Mouse (Mus musculus) thymus, adult 18-20 months (tissue): ENCODE data around the gene Nlgn3.
A peak's percentile ranks its signal among the peaks of the same experiment; 100 is the strongest.
"Not testable (repeated sequence)": the region's sequence is repeated elsewhere in the genome, so short reads cannot be mapped to it uniquely, and the experiment has no call there.

ENCODE experiments used
- DNase-seq, 2 experiments: peaks; one replicate each; pipeline ENCODE4 v3.0.0; 2022; ENCODE audit warnings: mixed read lengths in 2 of 2

The Nlgn3 gene

GRCm38 (mm10) chrX:101300427-101301030 lies 1.6 kb downstream of the Nlgn3 start:
- DNase-seq = no peak

- no peak for DNase-seq
Measured at GRCm38 (mm10) chrX:101301654-101302053, 2.7 kb downstream of the Nlgn3 start.

- no peak for DNase-seq
Measured at GRCm38 (mm10) chrX:101304646-101305045, 5.7 kb downstream of the Nlgn3 start.

GRCm38 (mm10) chrX:101309299-101309698 lies 10.3 kb downstream of the Nlgn3 start:
- no peak for DNase-seq

GRCm38 (mm10) chrX:101313625-101314359 lies 14.8 kb downstream of the Nlgn3 start:
- no peak for DNase-seq

- DNase-seq = no peak
Measured at GRCm38 (mm10) chrX:101319775-101320174, 20.8 kb downstream of the Nlgn3 start.

- no peak for DNase-seq
Measured at GRCm38 (mm10) chrX:101325989-101326899, 27.3 kb downstream of the Nlgn3 start.

GRCm38 (mm10) chrX:101329372-101330028 lies 30.5 kb downstream of the Nlgn3 start:
- peak in 1 of 2 experiments; percentile 9 for DNase-seq

GRCm38 (mm10) chrX:101332031-101332374 lies 33.0 kb downstream of the Nlgn3 start:
- DNase-seq = peak in 1 of 2 experiments; percentile 5

GRCm38 (mm10) chrX:101332375-101333211 lies 33.6 kb downstream of the Nlgn3 start:
- peak; percentile 67 to 85 for DNase-seq

- DNase-seq = no peak
Measured at GRCm38 (mm10) chrX:101334606-101335005, 35.6 kb downstream of the Nlgn3 start.

GRCm38 (mm10) chrX:101338666-101339065 lies 39.7 kb downstream of the Nlgn3 start:
- DNase-seq = no peak

GRCm38 (mm10) chrX:101342837-101343236 lies 43.9 kb downstream of the Nlgn3 start:
- DNase-seq = not testable (repeated sequence)

GRCm38 (mm10) chrX:101345456-101345855 lies 46.5 kb downstream of the Nlgn3 start:
- no peak for DNase-seq

- DNase-seq = no peak
Measured at GRCm38 (mm10) chrX:101346475-101346874, 47.5 kb downstream of the Nlgn3 start.

- no peak for DNase-seq
Measured at GRCm38 (mm10) chrX:101351188-101351587, 52.2 kb downstream of the Nlgn3 start.

- DNase-seq = not testable (repeated sequence)
Measured at GRCm38 (mm10) chrX:101358902-101359301, 59.9 kb downstream of the Nlgn3 start.

GRCm38 (mm10) chrX:101369001-101369400 lies 70.0 kb downstream of the Nlgn3 start:
- no peak for DNase-seq

GRCm38 (mm10) chrX:101370573-101370972 lies 71.6 kb downstream of the Nlgn3 start:
- no peak for DNase-seq

GRCm38 (mm10) chrX:101372946-101373345 lies 74.0 kb downstream of the Nlgn3 start:
- DNase-seq = no peak
